Mouse (Mus musculus) heart, embryonic 11.5 days (tissue): ENCODE measurements around the gene Sipa1. TPM values are rescaled to one million over a fixed set of nuclear protein-coding genes. Genes with fewer than 3 reads are reported as not detected.

Experiments
- ATAC-seq: fragments of 200-750 bp; cut with Nextera tagmentation; replicated peaks from 2 replicates; pipeline ENCODE4 v1.8.0; 2017; ENCODE audit warnings: moderate library complexity; ENCODE audit not compliant: insufficient number of reproducible peaks, low FRiP score, low TSS enrichment
- H3K27ac ChIP-seq: fragments of 300-500 bp; sonication (generic); 2 replicates; pipeline ENCODE4 v1.5.1; 2014; ENCODE audit warnings: mild to moderate bottlenecking, low read depth, low read length
- H3K27me3 ChIP-seq: fragments of 300-500 bp; sonication (generic); 2 replicates; pipeline ENCODE4 v1.6.1; 2014; ENCODE audit warnings: mild to moderate bottlenecking, low read length, mixed read lengths; ENCODE audit not compliant: control insufficient read depth, insufficient read depth
- H3K36me3 ChIP-seq: fragments of 300-500 bp; sonication (generic); 2 replicates; pipeline ENCODE4 v1.6.1; 2014; ENCODE audit warnings: mild to moderate bottlenecking, low read length, moderate library complexity, mixed read lengths; ENCODE audit not compliant: control insufficient read depth, insufficient read depth
- H3K4me1 ChIP-seq: fragments of 300-500 bp; sonication (generic); 2 replicates; pipeline ENCODE4 v1.6.1; 2014; ENCODE audit warnings: low read length; ENCODE audit not compliant: control insufficient read depth, insufficient read depth
- H3K4me2 ChIP-seq: fragments of 300-500 bp; sonication (generic); 2 replicates; pipeline ENCODE4 v1.6.1; 2014; ENCODE audit warnings: mild to moderate bottlenecking, moderate library complexity
- H3K4me3 ChIP-seq: fragments of 300-500 bp; sonication (generic); 2 replicates; pipeline ENCODE4 v1.5.1; 2014; ENCODE audit warnings: low read depth, low read length
- H3K9ac ChIP-seq: fragments of 300-500 bp; sonication (generic); 2 replicates; pipeline ENCODE4 v1.6.1; 2014; ENCODE audit warnings: mild to moderate bottlenecking, low read depth, low read length, moderate library complexity
- H3K9me3 ChIP-seq: fragments of 300-500 bp; sonication (generic); replicated peaks from 2 replicates; pipeline ENCODE4 v1.6.1; 2016; ENCODE audit warnings: low read length; ENCODE audit not compliant: control insufficient read depth
- WGBS: fragments of 180-500 bp; shearing (Covaris S2); extraction: QIAGEN DNeasy Blood & Tissue Kit; methylation state at CpG from one replicate; pipeline ENCODE4 v1.1.7; 2014; ENCODE audit not compliant: insufficient replicate concordance; 5-methylcytosine and 5-hydroxymethylcytosine counted together
- polyA plus RNA-seq: library from polyadenylated mRNA; unstranded; fragments of >200 nt; fragmentation: Nextera tagmentation; extraction: Ambion mirVana; gene quantifications from 2 replicates; pipeline ENCODE4 v1.2.1, GENCODE M21; 2014

Gene Sipa1
- polyA plus RNA-seq, 1 experiment from 2014 or later: 15.8 TPM

- H3K9me3 ChIP-seq: no peaks in the 10 kb centered on the region
Observed at GRCm38 (mm10) chr19:5641641-5642040, 21.9 kb downstream of the Sipa1 start.

GRCm38 (mm10) chr19:5641021-5641420, 22.5 kb downstream of the Sipa1 start:
- Histone ChIP-seq H3K4me3 (no peak overlapping the region), H3K27me3 (no peaks in the 10 kb centered on the region), H3K4me2 (no peak overlapping the region), H3K36me3 (peaks cover 29% of the 10 kb centered on the region), H3K9me3 (no peaks in the 10 kb centered on the region), H3K9ac (no peak overlapping the region), H3K27ac (peak overlapping the region; percentile 65), H3K4me1 (peaks cover 33% of the 10 kb centered on the region)
- WGBS: 78% methylated on average over 17 of the region's 17 CpGs
- no peak for ATAC-seq

More at GRCm38 (mm10) chr19:5641641-5642040, 21.9 kb downstream of the Sipa1 start:
- no peak for ATAC-seq
- H3K36me3 ChIP-seq: peaks cover 33% of the 10 kb centered on the region
- H3K4me2 ChIP-seq: no peak overlapping the region
- no peak overlapping the region for H3K9ac ChIP-seq
- H3K27me3 ChIP-seq: no peaks in the 10 kb centered on the region
- 93% methylated on average over 8 of the region's 8 CpGs for WGBS
- H3K27ac ChIP-seq: no peak overlapping the region
- peaks cover 33% of the 10 kb centered on the region for H3K4me1 ChIP-seq
- H3K4me3 ChIP-seq: no peak overlapping the region

- Histone ChIP-seq H3K27ac (peak overlapping the region; percentile 65), H3K36me3 (peaks cover 24% of the 10 kb centered on the region), H3K4me2 (no peak overlapping the region), H3K4me3 (no peak overlapping the region), H3K4me1 (peaks cover 33% of the 10 kb centered on the region), H3K9me3 (no peaks in the 10 kb centered on the region), H3K27me3 (no peaks in the 10 kb centered on the region), H3K9ac (no peak overlapping the region)
- ATAC-seq: no peak
- WGBS: 21% methylated on average over 9 of the region's 9 CpGs
Observed at GRCm38 (mm10) chr19:5640339-5640738, 23.2 kb downstream of the Sipa1 start.

- H3K36me3 ChIP-seq: peaks cover 18% of the 10 kb centered on the region
- peaks cover 33% of the 10 kb centered on the region for H3K4me1 ChIP-seq
Observed at GRCm38 (mm10) chr19:5638416-5639005, 25.0 kb downstream of the Sipa1 start.

GRCm38 (mm10) chr19:5637069-5638047, 26.1 kb downstream of the Sipa1 start, which contains the start of gene Rela:
TSS of gene Rela (plus strand) at chr19:5637483.
- Histone ChIP-seq H3K4me1 (peaks cover 33% of the 10 kb centered on the region), H3K9ac (peak within 1 kb of the TSS; percentile 93), H3K36me3 (peaks cover 10% of the 10 kb centered on the region), H3K9me3 (no peaks in the 10 kb centered on the region), H3K27ac (peak within 1 kb of the TSS; percentile 94), H3K27me3 (no peaks in the 10 kb centered on the region), H3K4me2 (peak within 1 kb of the TSS; percentile 89), H3K4me3 (peak within 1 kb of the TSS; percentile 86)
- peak; percentile 86 for ATAC-seq
- WGBS: under 1% methylated on average over 107 of the region's 109 CpGs

More at GRCm38 (mm10) chr19:5638416-5639005, 25.0 kb downstream of the Sipa1 start:
- 87% methylated on average over 18 of the region's 18 CpGs for WGBS
- Histone ChIP-seq H3K9me3 (no peaks in the 10 kb centered on the region), H3K9ac (peak overlapping the region; percentile 93), H3K4me2 (peak overlapping the region; percentile 89), H3K27me3 (no peaks in the 10 kb centered on the region), H3K4me3 (peak overlapping the region; percentile 86), H3K27ac (peak overlapping the region; percentile 94; the same call in 1 of the 2 replicates)
- ATAC-seq: no peak

GRCm38 (mm10) chr19:5636571-5637041, 26.9 kb downstream of the Sipa1 start:
- Histone ChIP-seq H3K4me2 (peak overlapping the region; percentile 89), H3K9me3 (no peaks in the 10 kb centered on the region), H3K36me3 (peaks cover 4% of the 10 kb centered on the region), H3K9ac (peak overlapping the region; percentile 93), H3K4me1 (peaks cover 33% of the 10 kb centered on the region), H3K27ac (peak overlapping the region; percentile 94), H3K4me3 (peak overlapping the region; percentile 86), H3K27me3 (no peaks in the 10 kb centered on the region)
- ATAC-seq: no peak
- 46% methylated on average over 12 of the region's 12 CpGs for WGBS

GRCm38 (mm10) chr19:5636036-5636570, 27.4 kb downstream of the Sipa1 start:
- Histone ChIP-seq H3K4me3 (no peak overlapping the region), H3K9ac (0 out of 2 replicates have a peak overlapping the region, but pooled peaks have one; percentile 10), H3K27ac (no peak overlapping the region), H3K4me2 (0 out of 2 replicates have a peak overlapping the region, but pooled peaks have one; percentile 89), H3K36me3 (no peaks in the 10 kb centered on the region), H3K9me3 (no peaks in the 10 kb centered on the region), H3K4me1 (peaks cover 33% of the 10 kb centered on the region), H3K27me3 (no peaks in the 10 kb centered on the region)
- no peak for ATAC-seq
- 75% methylated on average over 7 of the region's 7 CpGs for WGBS

- Histone ChIP-seq H3K9ac (no peak overlapping the region), H3K36me3 (no peaks in the 10 kb centered on the region), H3K4me1 (peaks cover 4% of the 10 kb centered on the region; the same call in 1 of the 2 replicates), H3K9me3 (no peaks in the 10 kb centered on the region), H3K4me2 (no peak overlapping the region), H3K27ac (no peak overlapping the region), H3K27me3 (no peaks in the 10 kb centered on the region), H3K4me3 (no peak overlapping the region)
- 70% methylated on average over 9 of the region's 9 CpGs for WGBS
- no peak for ATAC-seq
Observed at GRCm38 (mm10) chr19:5632120-5632519, 31.4 kb downstream of the Sipa1 start.
